In the genomic region with DNA sequence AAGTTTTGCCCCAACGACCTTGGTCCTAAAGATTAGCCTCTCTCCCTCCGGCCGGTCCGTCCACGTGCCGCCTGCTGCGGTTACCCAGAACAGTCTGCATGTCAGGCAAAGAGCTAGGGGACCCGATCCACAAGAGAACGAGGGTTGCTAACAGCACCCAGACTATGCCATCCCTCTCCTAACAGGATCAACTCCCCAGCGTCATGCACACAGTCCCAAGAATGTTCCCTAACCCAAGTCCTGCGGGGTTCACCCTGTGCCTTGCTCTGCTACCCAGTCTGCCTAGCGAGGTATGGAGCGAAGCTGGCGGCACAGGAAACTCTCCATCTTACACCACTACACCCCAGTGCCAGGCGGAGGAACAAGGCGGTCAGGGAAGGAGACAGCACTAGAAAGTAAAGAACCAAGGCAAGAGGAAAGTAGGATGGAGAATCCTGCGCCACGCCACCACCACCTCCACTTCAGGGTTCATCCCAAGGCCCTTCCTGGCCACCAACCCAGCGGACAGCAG, we compare ENCODE assay signal across 8 mouse cellular contexts. TPM values are rescaled to one million over a fixed set of nuclear protein-coding genes. Genes with fewer than 3 reads are reported as not detected.
DNase-seq lines count a peak whose midpoint lies in the region; ATAC-seq and TF ChIP-seq lines count a peak whose summit lies in the region.

No protein-coding gene starts in this region.

- DNase-seq in lung, adult 2 months: no peak
- DNase-seq in lung, postnatal 14 days: no peak
- peak; percentile 5 for DNase-seq in T-cell, adult 2 months (ENCODE audit: low spot score)
- DNase-seq in embryonic facial prominence, embryonic 14.5 days (ENCODE audit: low spot score): peak; percentile 12
- peak; percentile 72 for DNase-seq in induced T-regulatory cell, adult 2 months (ENCODE audit: low read depth)
- peak; percentile 3 for DNase-seq in lung, postnatal 36 days
- DNase-seq in left cerebral cortex, adult 18-20 months (ENCODE audit: low spot score in 2 of 2): no peak

- peak; percentile 50 for ATAC-seq in embryonic facial prominence, embryonic 14.5 days (ENCODE audit: low read depth)
- ATAC-seq in stomach, embryonic 15.5 days (ENCODE audit: insufficient read depth, low FRiP score, low read depth): peak; percentile 47; the same call in 1 of the 2 replicates

- 0 out of 2 replicates have a peak, but pooled peaks cover 2% of the 10 kb centered on the region for H3K4me1 ChIP-seq in lung, adult 2 months (ENCODE audit: control insufficient read depth, insufficient read depth, low read length)
- peaks cover 16% of the 10 kb centered on the region for H3K4me1 ChIP-seq in embryonic facial prominence, embryonic 14.5 days (ENCODE audit: control insufficient read depth, insufficient read depth, low read length)
- H3K4me1 ChIP-seq in stomach, embryonic 15.5 days: peaks cover 3% of the 10 kb centered on the region; the same call in 1 of the 2 replicates

- H3K4me2 ChIP-seq in embryonic facial prominence, embryonic 14.5 days (ENCODE audit: low read depth, low read length): peak overlapping the region; percentile 91
- peak overlapping the region; percentile 89 for H3K4me2 ChIP-seq in stomach, embryonic 15.5 days

- no peaks in the 10 kb centered on the region for H3K27me3 ChIP-seq in embryonic facial prominence, embryonic 14.5 days (replicated peaks; ENCODE audit: control insufficient read depth, insufficient read depth, low read length)
- H3K27me3 ChIP-seq in stomach, embryonic 15.5 days (replicated peaks): no peaks in the 10 kb centered on the region

- TF ChIP-seq CTCF in lung, adult 2 months (IDR thresholded peaks at IDR 0.05; ENCODE audit: insufficient read depth, low read length): no peak

- no peaks in the 10 kb centered on the region for H3K9me3 ChIP-seq in embryonic facial prominence, embryonic 14.5 days (ENCODE audit: control insufficient read depth, low read length)
- H3K9me3 ChIP-seq in stomach, embryonic 15.5 days: no peaks in the 10 kb centered on the region

- H3K4me3 ChIP-seq in lung, adult 2 months (replicated peaks; ENCODE audit: extremely low read depth, low read depth, low read length): peak overlapping the region; percentile 96
- peak overlapping the region; percentile 83 for H3K4me3 ChIP-seq in embryonic facial prominence, embryonic 14.5 days (ENCODE audit: low read depth, low read length)
- peak overlapping the region; percentile 87 for H3K4me3 ChIP-seq in stomach, embryonic 15.5 days (replicated peaks)

- no peak for TF ChIP-seq POLR2A in lung, adult 2 months (IDR thresholded peaks at IDR 0.05; ENCODE audit: borderline replicate concordance, extremely low read depth, low read depth, low read length)

- 0% methylated on average over 19 of the region's 19 CpGs for WGBS in lung, adult 2 months
- WGBS in embryonic facial prominence, embryonic 14.5 days: under 1% methylated on average over 19 of the region's 19 CpGs
- WGBS in stomach, embryonic 15.5 days: under 1% methylated on average over 19 of the region's 19 CpGs

- peak overlapping the region; percentile 94 for H3K27ac ChIP-seq in embryonic facial prominence, embryonic 14.5 days (replicated peaks; ENCODE audit: low read depth, low read length)
- peak overlapping the region; percentile 95 for H3K27ac ChIP-seq in stomach, embryonic 15.5 days

- peak overlapping the region; percentile 94 for H3K9ac ChIP-seq in embryonic facial prominence, embryonic 14.5 days (ENCODE audit: low read depth, low read length)
- H3K9ac ChIP-seq in stomach, embryonic 15.5 days: peak overlapping the region; percentile 86

- H3K36me3 ChIP-seq in embryonic facial prominence, embryonic 14.5 days (ENCODE audit: control insufficient read depth, insufficient read depth, low read length): no peaks in the 10 kb centered on the region
- H3K36me3 ChIP-seq in stomach, embryonic 15.5 days: no peaks in the 10 kb centered on the region

RNA-seq across cellular contexts. Expression of a gene that starts 0.9 kb away (rescaled TPM):
- polyA plus RNA-seq in lung, adult 2 months (2012; rRNA removed): 2.3 and 3.8 TPM in 2 replicates
- polyA plus RNA-seq in embryonic facial prominence, embryonic 14.5 days (2014; fragmentation: Nextera tagmentation; extraction: Ambion mirVana): 23.0 and 26.5 TPM in 2 replicates
- 20.4 and 21.3 TPM in 2 replicates for polyA plus RNA-seq in stomach, embryonic 15.5 days (2015; fragmentation: Nextera tagmentation; extraction: Ambion mirVana)
- total RNA-seq in left cerebral cortex, adult 18-20 months (2021): 10 to 100 TPM; 12.3 to 12.8 TPM

Comparison
In these comparisons a context has a peak if more than half of its experiments do, and no peak if none do; other contexts are left out.
1. DNase-seq: peak in T-cell, adult 2 months (single experiment), embryonic facial prominence, embryonic 14.5 days (single experiment), induced T-regulatory cell, adult 2 months (single experiment) and lung, postnatal 36 days (single experiment); none in lung, adult 2 months (single experiment), lung, postnatal 14 days (single experiment) and left cerebral cortex, adult 18-20 months (0 of 2).
2. Peak in every context shown above with its lines, with median percentiles within 50 percentile points of each other: H3K4me3 ChIP-seq.